Mouse (Mus musculus): ENCODE measurements around the gene Aff1.

- no peak for TF ChIP-seq POLR2A (IDR thresholded peaks at IDR 0.05; ENCODE audit: low read depth, low read length)
- no peak for TF ChIP-seq CTCF (conservative IDR thresholded peaks at IDR 0.05; ENCODE audit: insufficient read depth, insufficient read length, low read depth, low read length)
Observed at GRCm38 (mm10) chr5:103719851-103720250, 27.7 kb downstream of the Aff1 start.

Data from kidney, adult 2 months (tissue).